Mouse (Mus musculus): ENCODE measurements around the gene Rfx4.
A peak's percentile ranks its signal among the peaks of the same experiment; 100 is the strongest.

Gene Rfx4

DNA sequence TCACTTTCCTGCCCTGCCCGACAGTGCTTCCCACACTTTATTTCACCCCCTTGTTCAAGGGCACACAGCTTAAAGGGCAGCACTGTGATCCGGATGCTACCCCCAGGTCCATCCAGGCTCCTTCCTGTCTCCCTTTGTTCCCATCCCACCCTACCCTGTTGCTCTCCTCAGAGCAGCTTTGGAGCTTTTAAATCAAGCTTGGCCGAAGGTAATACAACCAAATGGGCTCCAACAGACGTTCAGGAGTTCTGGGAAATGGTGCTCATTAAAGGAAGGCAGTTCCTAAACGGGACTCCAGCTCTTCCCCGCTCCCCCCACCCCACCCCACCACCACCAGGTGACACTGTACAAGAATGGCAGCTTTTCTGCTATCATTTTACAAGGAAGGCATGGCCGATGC lies 154.3 kb downstream of the Rfx4 start:
- no peak for DNase-seq (ENCODE audit: low spot score in 2 of 2)

- DNase-seq (ENCODE audit: low spot score in 2 of 2): no peak
These were observed 155.0 kb downstream of the Rfx4 start for GRCm38 (mm10) chr10:84910758-84911384.

DNA sequence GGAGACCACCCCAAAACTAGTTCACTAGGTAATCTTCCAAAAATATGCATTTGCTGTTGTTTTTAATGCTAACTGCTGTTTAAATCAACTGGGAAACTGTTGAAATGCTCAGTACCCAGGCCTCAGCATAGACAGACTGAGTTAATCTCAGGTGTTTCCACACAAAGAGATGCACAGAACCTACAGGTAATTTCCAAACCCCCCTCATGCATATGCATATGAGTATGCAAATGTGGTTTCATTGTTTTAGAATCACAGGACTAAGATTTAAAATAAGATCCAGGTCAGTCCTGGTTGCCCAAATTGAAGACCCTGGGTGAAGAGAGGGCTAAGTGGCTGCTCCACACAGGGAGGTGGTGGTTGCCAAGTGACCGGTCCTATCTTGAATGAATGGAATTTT lies 157.3 kb downstream of the Rfx4 start:
- DNase-seq (ENCODE audit: low spot score in 2 of 2): no peak

DNA sequence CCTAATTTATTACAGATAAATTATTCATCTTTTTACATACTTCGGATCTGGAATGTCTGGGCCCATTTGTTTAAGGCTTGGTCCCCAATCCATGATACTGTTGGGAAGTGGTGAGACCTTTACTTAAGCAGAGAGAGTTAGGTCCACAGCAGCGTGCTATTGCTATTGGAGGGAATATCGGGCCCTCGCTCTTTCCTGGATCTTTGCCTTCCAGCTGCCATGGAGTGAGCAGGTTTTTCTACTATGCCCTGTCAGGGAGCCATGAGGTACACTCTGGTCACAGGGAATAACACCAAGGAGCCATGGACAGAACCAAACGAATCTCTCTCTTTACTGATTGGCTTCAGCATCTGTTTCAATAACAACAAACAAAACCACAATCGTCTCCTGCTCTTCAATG lies 159.6 kb downstream of the Rfx4 start:
- DNase-seq (ENCODE audit: low spot score in 2 of 2): no peak

- DNase-seq (ENCODE audit: low spot score in 2 of 2): peak; percentile 97 to 98
These were observed 161.2 kb downstream of the Rfx4 start, which contains the start of gene Ric8b for GRCm38 (mm10) chr10:84916810-84917730. Gene Ric8b (plus strand): TSS chr10:84917616.

DNA sequence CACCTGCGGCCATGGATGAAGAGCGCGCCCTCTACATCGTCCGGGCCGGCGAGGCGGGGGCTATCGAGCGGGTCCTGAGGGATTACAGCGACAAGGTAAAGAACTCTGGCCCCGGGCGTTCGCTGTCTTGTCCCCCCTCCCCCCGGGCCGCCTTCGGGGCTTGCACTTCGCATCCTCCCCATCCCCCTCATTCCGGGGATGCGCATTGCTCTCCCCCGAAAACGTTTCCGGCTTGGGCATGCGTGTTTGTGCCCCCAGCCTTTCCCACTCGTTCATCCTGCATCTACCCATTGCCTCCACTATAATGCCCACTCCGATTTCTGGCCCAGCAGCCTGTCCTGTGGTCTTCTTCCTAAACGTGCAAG lies 161.9 kb downstream of the Rfx4 start:
- DNase-seq (ENCODE audit: low spot score in 2 of 2): no peak

- no peak for DNase-seq (ENCODE audit: low spot score in 2 of 2)
These were observed 170.5 kb downstream of the Rfx4 start for GRCm38 (mm10) chr10:84926336-84926735.

DNA sequence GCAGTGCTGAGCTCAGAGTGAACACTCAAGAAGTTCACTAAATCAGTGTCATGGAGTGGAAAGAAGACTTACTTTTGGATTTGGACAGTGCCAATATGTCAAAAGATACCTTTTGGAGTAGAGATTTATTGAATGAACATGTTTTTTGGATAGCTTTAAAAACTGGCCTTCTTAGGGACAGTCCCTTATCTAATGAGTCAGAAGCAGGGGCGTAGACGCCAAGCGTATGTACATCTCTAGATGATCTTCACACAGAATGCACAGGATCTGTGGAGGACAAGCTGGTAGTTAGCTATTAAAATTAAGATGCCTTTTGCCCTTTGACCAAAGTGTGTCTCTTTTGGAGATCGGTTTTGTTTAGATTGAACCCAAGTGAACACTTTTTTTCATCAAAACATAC lies 171.0 kb downstream of the Rfx4 start:
- DNase-seq (ENCODE audit: low spot score in 2 of 2): no peak

DNA sequence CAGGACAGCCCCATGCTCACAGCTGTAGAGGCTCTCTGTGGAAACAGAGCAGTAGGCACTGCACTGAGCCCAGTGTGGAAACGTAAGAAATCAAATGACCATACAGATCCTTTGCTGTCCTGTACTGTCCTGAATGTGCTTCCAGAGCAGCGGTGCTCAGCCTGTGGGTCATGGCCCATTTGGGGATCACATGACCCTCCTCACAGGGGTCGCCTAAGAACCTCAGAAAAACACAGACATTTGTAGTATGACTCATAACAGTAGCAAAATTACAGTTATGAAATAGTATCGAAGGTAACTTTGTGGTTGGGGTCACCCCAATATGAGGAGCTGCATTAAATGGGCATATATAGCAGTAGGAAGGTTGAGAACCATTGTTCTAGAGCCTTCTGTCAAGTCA lies 172.6 kb downstream of the Rfx4 start:
- no peak for DNase-seq (ENCODE audit: low spot score in 2 of 2)

GRCm38 (mm10) chr10:84935553-84936209 lies 179.8 kb downstream of the Rfx4 start:
- no peak for DNase-seq (ENCODE audit: low spot score in 2 of 2)

DNA sequence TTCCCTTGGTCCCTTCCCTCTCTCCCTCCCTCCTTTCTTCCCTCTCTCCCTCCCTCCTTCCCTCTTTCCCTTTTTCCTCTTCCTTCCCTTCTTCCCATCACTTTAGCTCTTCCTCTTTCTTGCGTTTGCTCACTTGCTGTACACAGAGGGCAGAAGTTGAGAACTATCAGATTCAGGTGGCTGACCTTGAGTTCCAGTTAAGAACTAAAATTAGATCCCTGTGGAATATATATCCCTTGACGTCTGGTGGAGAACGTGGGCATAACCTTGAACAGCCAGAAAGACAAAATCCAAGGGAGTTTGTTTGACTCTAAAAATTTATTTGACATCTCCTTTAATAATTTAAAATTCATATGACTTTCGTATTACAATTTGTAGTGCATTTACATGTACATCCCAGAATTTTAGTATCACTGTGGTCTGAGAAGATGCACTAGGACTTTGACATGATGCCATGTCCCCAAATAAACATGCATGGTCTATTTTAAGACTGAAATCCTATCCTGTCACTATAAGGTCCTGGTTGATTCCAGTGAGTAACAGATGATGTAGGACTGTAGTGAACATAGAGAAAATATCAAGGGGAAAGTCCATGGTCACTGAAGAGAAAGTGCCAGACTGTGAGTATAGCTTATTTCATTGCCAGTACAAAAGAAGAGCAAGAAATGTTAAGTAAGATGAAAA lies 181.1 kb downstream of the Rfx4 start:
- DNase-seq (ENCODE audit: low spot score in 2 of 2): no peak

GRCm38 (mm10) chr10:84938094-84938820 lies 182.4 kb downstream of the Rfx4 start:
- no peak for DNase-seq (ENCODE audit: low spot score in 2 of 2)

DNA sequence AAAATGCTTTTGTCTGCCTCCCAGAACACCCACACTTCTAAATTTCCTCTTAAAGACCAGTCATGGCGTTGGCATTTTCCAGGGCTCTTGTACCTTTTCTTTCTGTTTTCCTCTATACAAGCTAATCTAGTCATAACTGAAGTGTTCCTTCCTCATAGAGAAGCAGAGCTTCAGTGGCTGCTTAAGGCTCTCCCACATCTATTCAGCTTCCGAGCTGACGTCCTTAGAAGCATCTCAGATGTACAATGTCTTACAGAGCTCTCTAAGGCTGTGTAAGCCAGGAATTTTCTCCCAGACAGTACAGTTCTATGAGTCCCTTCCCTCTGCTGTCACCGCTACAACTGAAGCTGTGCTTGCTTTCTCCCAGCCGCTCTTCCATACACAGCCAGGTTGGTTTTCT lies 183.0 kb downstream of the Rfx4 start:
- DNase-seq (ENCODE audit: low spot score in 2 of 2): no peak

DNA sequence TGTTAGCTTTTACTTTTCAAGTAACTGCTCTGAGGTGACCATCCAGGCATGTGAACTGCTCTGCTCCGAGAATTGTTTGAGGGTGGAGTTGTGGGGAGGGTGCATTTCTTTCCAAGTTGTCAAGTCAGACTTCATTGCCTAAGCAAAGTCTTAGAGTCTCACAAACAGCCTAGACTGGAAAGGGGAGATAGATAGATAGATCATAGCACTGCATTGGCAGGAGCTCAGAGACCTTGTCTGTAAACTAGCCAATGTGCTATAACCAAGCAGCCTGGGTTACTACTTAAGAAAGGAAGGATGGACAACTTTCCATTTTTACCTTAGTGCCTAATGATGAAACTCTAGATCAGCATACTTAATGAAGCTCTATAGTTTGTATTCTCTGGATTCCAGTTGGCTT lies 184.5 kb downstream of the Rfx4 start:
- DNase-seq (ENCODE audit: low spot score in 2 of 2): no peak

DNA sequence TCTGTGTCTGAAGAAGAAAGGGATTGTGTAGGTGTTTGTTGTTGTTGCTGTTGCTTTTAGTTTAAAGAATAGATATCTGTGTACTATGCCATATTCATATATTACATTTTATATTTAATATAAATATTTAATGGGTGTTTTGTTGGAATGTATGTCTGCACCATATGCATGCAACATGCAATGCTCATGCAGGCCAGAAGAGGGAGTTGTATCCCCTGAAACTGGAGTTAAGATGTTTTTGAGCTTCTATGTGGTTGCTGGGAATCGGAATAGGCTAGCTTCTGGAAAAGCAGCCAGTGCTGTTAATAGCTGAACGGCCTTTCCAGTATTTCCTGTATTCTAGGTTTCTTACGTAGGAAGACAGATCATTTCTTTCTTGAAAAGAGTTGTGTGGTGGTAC lies 189.8 kb downstream of the Rfx4 start:
- DNase-seq (ENCODE audit: low spot score in 2 of 2): no peak

DNA sequence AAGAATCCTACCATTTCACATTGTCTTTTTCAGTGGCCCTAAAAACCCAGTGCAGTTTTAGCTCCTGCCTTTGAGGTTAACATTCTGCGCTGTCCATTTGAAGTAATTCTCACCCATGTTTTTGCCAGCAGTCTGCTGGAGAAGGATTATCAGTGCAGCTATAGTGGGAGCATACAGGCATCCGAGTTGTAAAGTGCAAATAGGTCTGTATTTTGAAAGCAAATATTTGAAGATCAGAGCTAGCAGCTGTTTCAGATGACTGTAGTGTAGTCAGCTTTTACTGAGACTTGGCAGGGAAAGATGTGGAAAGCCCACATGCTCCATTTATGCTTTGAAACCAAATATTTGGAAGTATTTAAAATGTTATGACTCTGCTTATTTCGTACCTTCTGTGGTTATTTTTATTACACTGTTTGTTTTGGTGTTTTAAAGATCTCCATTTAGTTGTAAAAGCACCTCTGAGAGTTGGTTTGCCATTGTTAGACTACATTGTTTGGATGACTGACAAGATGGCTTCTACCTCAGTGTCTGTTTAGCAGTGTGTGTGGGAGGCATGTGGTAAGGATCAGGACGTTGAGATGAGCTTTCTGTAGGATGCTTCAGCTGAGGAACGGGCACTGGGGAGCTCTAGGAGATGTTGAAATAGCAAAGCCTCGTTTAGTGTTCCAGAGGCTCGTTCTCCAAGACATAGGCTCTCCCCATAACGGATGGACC lies 193.3 kb downstream of the Rfx4 start:
- DNase-seq (ENCODE audit: low spot score in 2 of 2): no peak

DNA sequence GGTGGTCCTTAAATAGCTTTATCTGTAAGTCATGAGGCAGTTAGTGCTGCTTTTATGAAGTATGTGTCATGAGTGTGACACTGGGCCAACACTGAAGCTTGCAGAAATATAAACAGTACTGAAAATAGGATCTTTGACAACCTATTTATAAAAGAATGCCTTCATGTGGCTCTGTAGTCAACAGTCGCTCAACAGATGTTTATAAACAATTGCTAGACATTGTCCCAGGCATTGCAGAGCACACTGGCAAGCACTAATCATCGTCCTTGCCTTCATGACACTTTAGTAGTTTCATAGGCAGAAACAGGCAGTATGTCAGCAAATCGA lies 193.8 kb downstream of the Rfx4 start:
- no peak for DNase-seq (ENCODE audit: low spot score in 2 of 2)

DNA sequence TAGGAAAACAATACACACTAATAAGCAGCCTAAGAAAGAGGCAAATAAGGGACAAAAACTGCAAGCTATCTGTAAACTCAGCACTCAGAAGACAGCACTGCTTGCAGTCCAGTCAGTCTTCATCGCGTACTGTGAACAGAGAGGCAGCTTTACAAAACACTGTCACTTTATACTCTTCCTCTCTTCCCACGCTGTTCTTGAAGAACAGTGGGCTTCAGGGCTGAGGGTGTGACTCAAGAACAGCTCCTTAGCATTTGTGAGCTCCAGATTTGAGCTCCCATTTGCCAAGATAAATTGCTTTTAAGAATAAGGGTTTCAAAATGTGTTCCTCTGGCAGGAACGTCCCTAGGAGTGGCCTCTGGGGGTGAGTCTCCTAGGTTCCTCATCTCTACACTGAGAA lies 194.5 kb downstream of the Rfx4 start:
- DNase-seq (ENCODE audit: low spot score in 2 of 2): no peak

DNA sequence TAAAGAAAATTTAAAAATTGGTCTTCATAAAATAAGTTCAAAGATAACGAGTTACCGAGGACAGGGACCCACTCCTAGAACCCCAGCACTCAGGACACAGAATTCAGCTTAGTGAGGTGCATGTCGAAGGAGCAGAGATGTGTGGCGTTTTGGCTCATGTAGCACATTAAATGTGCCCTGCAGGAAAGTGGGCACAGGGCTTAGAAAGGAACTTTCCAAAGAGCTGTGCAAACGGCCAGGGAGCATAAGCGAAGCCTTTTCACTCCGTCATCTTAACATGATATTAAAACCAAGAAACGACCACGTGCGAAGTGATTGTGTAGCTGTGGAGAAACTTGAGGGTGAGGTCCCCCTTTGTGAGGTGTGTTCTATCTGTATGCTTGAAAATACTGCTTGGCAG lies 198.4 kb downstream of the Rfx4 start:
- no peak for DNase-seq (ENCODE audit: low spot score in 2 of 2)

All from urinary bladder, postnatal 36 days (tissue).